Mouse (Mus musculus): Measurements from ENCODE around the gene Lrrc8c. TPM values are rescaled to one million over a fixed set of nuclear protein-coding genes. Genes with fewer than 3 reads are reported as not detected.
A peak's percentile ranks its signal among the peaks of the same experiment; 100 is the strongest.

The Lrrc8c gene
- polyA plus RNA-seq (2015; fragmentation: Nextera tagmentation; extraction: Ambion mirVana): 23.0 and 35.0 TPM in 2 replicates

- Histone ChIP-seq H3K4me1 (ENCODE audit: insufficient read depth, low read depth, low read length) (no peaks in the 10 kb centered on the region), H3K9ac (replicated peaks; ENCODE audit: low read depth) (peak within 1 kb of the TSS; percentile 56), H3K4me3 (ENCODE audit: low read depth, low read length) (peak within 1 kb of the TSS; percentile 78), H3K4me2 (replicated peaks; ENCODE audit: low read depth, low read length) (peak within 1 kb of the TSS; percentile 91), H3K36me3 (ENCODE audit: insufficient read depth, low read length) (no peaks in the 10 kb centered on the region), H3K27ac (ENCODE audit: low read length) (peak within 1 kb of the TSS; percentile 78), H3K9me3 (ENCODE audit: low read length) (no peaks in the 10 kb centered on the region), H3K27me3 (replicated peaks; ENCODE audit: insufficient read depth, low read length) (no peaks in the 10 kb centered on the region)
- TF ChIP-seq CTCF (IDR thresholded peaks at IDR 0.05): peak; percentile 12
- TF ChIP-seq EP300 (IDR thresholded peaks at IDR 0.05): no peak
- DNase-seq (ENCODE audit: low spot score): peak; percentile 91
- ATAC-seq: peak; percentile 97
- 3% methylated on average over 47 of the region's 93 CpGs for WGBS
Measured at GRCm38 (mm10) chr5:105519096-105519975, at the start of gene Lrrc8c. TSS of gene Lrrc8c (plus strand) at chr5:105519388.

- Histone ChIP-seq H3K4me3 (ENCODE audit: low read depth, low read length) (no peak overlapping the region), H3K9ac (replicated peaks; ENCODE audit: low read depth) (no peak overlapping the region), H3K4me2 (replicated peaks; ENCODE audit: low read depth, low read length) (no peak overlapping the region), H3K36me3 (ENCODE audit: insufficient read depth, low read length) (0 out of 2 replicates have a peak, but pooled peaks cover 1% of the 10 kb centered on the region), H3K9me3 (ENCODE audit: low read length) (no peaks in the 10 kb centered on the region), H3K27me3 (replicated peaks; ENCODE audit: insufficient read depth, low read length) (no peaks in the 10 kb centered on the region), H3K4me1 (ENCODE audit: insufficient read depth, low read depth, low read length) (no peaks in the 10 kb centered on the region), H3K27ac (ENCODE audit: low read length) (no peak overlapping the region)
- 64% methylated on average over 5 of the region's 5 CpGs for WGBS
- ATAC-seq (no peak), DNase-seq (ENCODE audit: low spot score) (peak; percentile 17)
- TF ChIP-seq CTCF (IDR thresholded peaks at IDR 0.05): no peak
- TF ChIP-seq EP300 (IDR thresholded peaks at IDR 0.05): no peak
Measured at GRCm38 (mm10) chr5:105472983-105473705, 46.0 kb upstream of the Lrrc8c start.

GRCm38 (mm10) chr5:105477527-105477926, 41.7 kb upstream of the Lrrc8c start:
- H3K27me3 ChIP-seq (replicated peaks; ENCODE audit: insufficient read depth, low read length): no peaks in the 10 kb centered on the region
- ATAC-seq (no peak), DNase-seq (ENCODE audit: low spot score) (no peak)
- H3K9me3 ChIP-seq (ENCODE audit: low read length): no peaks in the 10 kb centered on the region
- H3K27ac ChIP-seq (ENCODE audit: low read length): no peak overlapping the region
- H3K4me3 ChIP-seq (ENCODE audit: low read depth, low read length): no peak overlapping the region
- TF ChIP-seq EP300 (IDR thresholded peaks at IDR 0.05) (no peak), CTCF (IDR thresholded peaks at IDR 0.05) (no peak)
- H3K9ac ChIP-seq (replicated peaks; ENCODE audit: low read depth): no peak overlapping the region
- WGBS: 76% methylated on average over 9 of the region's 9 CpGs
- H3K4me1 ChIP-seq (ENCODE audit: insufficient read depth, low read depth, low read length): no peaks in the 10 kb centered on the region
- H3K36me3 ChIP-seq (ENCODE audit: insufficient read depth, low read length): peaks cover 13% of the 10 kb centered on the region; the same call in 1 of the 2 replicates
- H3K4me2 ChIP-seq (replicated peaks; ENCODE audit: low read depth, low read length): no peak overlapping the region

GRCm38 (mm10) chr5:105479673-105480072, 39.5 kb upstream of the Lrrc8c start:
- Histone ChIP-seq H3K9me3 (ENCODE audit: low read length) (no peaks in the 10 kb centered on the region), H3K4me2 (replicated peaks; ENCODE audit: low read depth, low read length) (no peak overlapping the region), H3K9ac (replicated peaks; ENCODE audit: low read depth) (no peak overlapping the region), H3K4me1 (ENCODE audit: insufficient read depth, low read depth, low read length) (no peaks in the 10 kb centered on the region), H3K27ac (ENCODE audit: low read length) (no peak overlapping the region), H3K36me3 (ENCODE audit: insufficient read depth, low read length) (peaks cover 13% of the 10 kb centered on the region; the same call in 1 of the 2 replicates), H3K4me3 (ENCODE audit: low read depth, low read length) (no peak overlapping the region), H3K27me3 (replicated peaks; ENCODE audit: insufficient read depth, low read length) (no peaks in the 10 kb centered on the region)
- DNase-seq (ENCODE audit: low spot score): no peak
- ATAC-seq: no peak
- 85% methylated on average over 13 of the region's 13 CpGs for WGBS
- TF ChIP-seq EP300 (IDR thresholded peaks at IDR 0.05) (no peak), CTCF (IDR thresholded peaks at IDR 0.05) (no peak)

GRCm38 (mm10) chr5:105480561-105480960, 38.6 kb upstream of the Lrrc8c start:
- WGBS: 96% methylated on average over 17 of the region's 17 CpGs
- no peaks in the 10 kb centered on the region for H3K9me3 ChIP-seq (ENCODE audit: low read length)
- DNase-seq (ENCODE audit: low spot score): no peak
- H3K4me3 ChIP-seq (ENCODE audit: low read depth, low read length): no peak overlapping the region
- no peak for ATAC-seq
- no peaks in the 10 kb centered on the region for H3K27me3 ChIP-seq (replicated peaks; ENCODE audit: insufficient read depth, low read length)
- H3K4me1 ChIP-seq (ENCODE audit: insufficient read depth, low read depth, low read length): no peaks in the 10 kb centered on the region
- no peak overlapping the region for H3K4me2 ChIP-seq (replicated peaks; ENCODE audit: low read depth, low read length)
- no peak overlapping the region for H3K27ac ChIP-seq (ENCODE audit: low read length)
- peaks cover 13% of the 10 kb centered on the region; the same call in 1 of the 2 replicates for H3K36me3 ChIP-seq (ENCODE audit: insufficient read depth, low read length)
- TF ChIP-seq EP300 (IDR thresholded peaks at IDR 0.05) (no peak), CTCF (IDR thresholded peaks at IDR 0.05) (no peak)
- H3K9ac ChIP-seq (replicated peaks; ENCODE audit: low read depth): no peak overlapping the region

- Histone ChIP-seq H3K36me3 (ENCODE audit: insufficient read depth, low read length) (peaks cover 9% of the 10 kb centered on the region; the same call in 1 of the 2 replicates), H3K9me3 (ENCODE audit: low read length) (no peaks in the 10 kb centered on the region), H3K4me3 (ENCODE audit: low read depth, low read length) (no peak overlapping the region), H3K4me1 (ENCODE audit: insufficient read depth, low read depth, low read length) (no peaks in the 10 kb centered on the region), H3K4me2 (replicated peaks; ENCODE audit: low read depth, low read length) (no peak overlapping the region), H3K27me3 (replicated peaks; ENCODE audit: insufficient read depth, low read length) (no peaks in the 10 kb centered on the region), H3K27ac (ENCODE audit: low read length) (no peak overlapping the region), H3K9ac (replicated peaks; ENCODE audit: low read depth) (no peak overlapping the region)
- WGBS: 57% methylated on average over 2 of the region's 2 CpGs
- TF ChIP-seq CTCF (IDR thresholded peaks at IDR 0.05) (no peak), EP300 (IDR thresholded peaks at IDR 0.05) (no peak)
- ATAC-seq: no peak
- DNase-seq (ENCODE audit: low spot score): no peak
Measured at GRCm38 (mm10) chr5:105483632-105484031, 35.6 kb upstream of the Lrrc8c start.
